In the genomic region with DNA sequence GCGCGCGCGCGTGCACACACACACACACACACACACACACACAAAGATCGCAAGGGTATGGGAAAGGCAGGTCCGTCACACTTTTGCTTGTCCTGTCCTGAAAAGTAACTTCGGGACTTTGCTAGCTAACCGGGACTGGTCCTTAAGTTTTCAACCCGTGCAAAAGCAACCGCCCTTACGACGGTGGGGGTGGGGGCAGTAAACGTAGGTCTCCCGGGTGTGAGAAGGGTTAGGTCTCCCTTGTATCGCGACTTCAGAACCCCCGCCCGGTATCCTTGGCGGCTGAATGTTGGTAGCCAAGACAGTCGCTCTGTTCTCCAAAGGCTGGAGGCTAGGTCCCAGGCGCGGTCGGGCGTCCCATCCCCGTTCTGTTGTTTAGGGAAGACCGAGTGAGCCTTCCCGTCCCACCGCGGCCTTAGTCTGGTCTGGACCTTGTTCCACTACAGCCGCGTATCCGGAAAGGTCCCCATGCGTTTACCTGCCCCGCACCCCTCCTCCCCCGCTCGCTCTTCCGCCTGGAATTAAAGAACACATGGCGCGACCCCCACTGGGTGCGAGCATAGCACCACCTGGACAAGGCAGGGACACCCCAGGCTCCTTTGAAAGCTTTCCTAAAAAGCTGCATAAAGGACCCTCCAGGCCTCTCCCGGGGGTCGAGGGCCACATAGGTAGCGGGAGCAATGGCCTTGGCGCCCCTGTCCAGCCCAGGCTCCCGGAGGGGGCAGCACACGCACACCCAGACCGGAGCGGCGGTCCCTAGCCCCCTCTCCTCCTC, we compare ENCODE assay signal across 8 mouse cellular contexts. TPM values are rescaled to one million over a fixed set of nuclear protein-coding genes. Genes with fewer than 3 reads are reported as not detected.
DNase-seq lines count a peak whose midpoint lies in the region; ATAC-seq and TF ChIP-seq lines count a peak whose summit lies in the region.

No protein-coding gene starts in this region.

- TF ChIP-seq CTCF in ES-Bruce4 (IDR thresholded peaks at IDR 0.05; ENCODE audit: low read depth, low read length) = no peak
- TF ChIP-seq CTCF in intestine, postnatal 0 days (IDR thresholded peaks at IDR 0.05; ENCODE audit: low read depth) = no peak

- no peaks in the 10 kb centered on the region for H3K4me1 ChIP-seq in ES-Bruce4 (ENCODE audit: control insufficient read depth, insufficient read depth, low read length)
- H3K4me1 ChIP-seq in forebrain, embryonic 10.5 days = peaks cover 36% of the 10 kb centered on the region
- H3K4me1 ChIP-seq in intestine, postnatal 0 days (replicated peaks; ENCODE audit: control insufficient read depth, insufficient read depth, low read length) = no peaks in the 10 kb centered on the region
- H3K4me1 ChIP-seq in midbrain, embryonic 13.5 days (replicated peaks) = peaks cover 36% of the 10 kb centered on the region

- H3K27me3 ChIP-seq in ES-Bruce4 (ENCODE audit: control insufficient read depth, insufficient read depth, low read length, poor library complexity, severe bottlenecking) = peaks cover 15% of the 10 kb centered on the region
- H3K27me3 ChIP-seq in forebrain, embryonic 10.5 days (ENCODE audit: poor library complexity, severe bottlenecking) = peaks cover 59% of the 10 kb centered on the region
- peaks cover 28% of the 10 kb centered on the region for H3K27me3 ChIP-seq in intestine, postnatal 0 days (replicated peaks; ENCODE audit: control insufficient read depth, insufficient read depth, low read length)
- H3K27me3 ChIP-seq in midbrain, embryonic 13.5 days = peaks cover 46% of the 10 kb centered on the region

- no peak for ATAC-seq in intestine, postnatal 0 days
- peak; percentile 18; the same call in 1 of the 2 replicates for ATAC-seq in midbrain, embryonic 13.5 days

- no peak for TF ChIP-seq POLR2A in ES-Bruce4 (IDR thresholded peaks at IDR 0.05; ENCODE audit: insufficient read depth, low read length)

- H3K36me3 ChIP-seq in ES-Bruce4 (ENCODE audit: control insufficient read depth, insufficient read depth, low read length, poor library complexity, severe bottlenecking) = no peaks in the 10 kb centered on the region
- peaks cover 13% of the 10 kb centered on the region for H3K36me3 ChIP-seq in forebrain, embryonic 10.5 days (replicated peaks)
- no peaks in the 10 kb centered on the region for H3K36me3 ChIP-seq in intestine, postnatal 0 days (ENCODE audit: control insufficient read depth, insufficient read depth)
- no peaks in the 10 kb centered on the region for H3K36me3 ChIP-seq in midbrain, embryonic 13.5 days

- peak overlapping the region; percentile 98 for H3K4me2 ChIP-seq in intestine, postnatal 0 days (replicated peaks; ENCODE audit: low read depth)
- H3K4me2 ChIP-seq in midbrain, embryonic 13.5 days (replicated peaks) = peak overlapping the region; percentile 76

- peak overlapping the region; percentile 83 for H3K4me3 ChIP-seq in ES-Bruce4 (ENCODE audit: low read depth, low read length)
- peak overlapping the region; percentile 79 for H3K4me3 ChIP-seq in forebrain, embryonic 10.5 days
- H3K4me3 ChIP-seq in intestine, postnatal 0 days (ENCODE audit: low read depth, low read length) = peak overlapping the region; percentile 72
- peak overlapping the region; percentile 56 for H3K4me3 ChIP-seq in midbrain, embryonic 13.5 days (replicated peaks)

- under 1% methylated on average over 50 of the region's 50 CpGs for WGBS in forebrain, embryonic 10.5 days
- WGBS in intestine, postnatal 0 days = under 1% methylated on average over 50 of the region's 50 CpGs
- WGBS in midbrain, embryonic 13.5 days = under 1% methylated on average over 50 of the region's 50 CpGs

- no peaks in the 10 kb centered on the region for H3K9me3 ChIP-seq in ES-Bruce4 (replicated peaks; ENCODE audit: control insufficient read depth, insufficient read depth, low read length, poor library complexity, severe bottlenecking)
- H3K9me3 ChIP-seq in forebrain, embryonic 10.5 days = no peaks in the 10 kb centered on the region; the same call in 1 of the 2 replicates
- H3K9me3 ChIP-seq in intestine, postnatal 0 days (ENCODE audit: control insufficient read depth) = no peaks in the 10 kb centered on the region
- no peaks in the 10 kb centered on the region for H3K9me3 ChIP-seq in midbrain, embryonic 13.5 days

- no peak overlapping the region for H3K27ac ChIP-seq in ES-Bruce4 (ENCODE audit: insufficient read depth, low read length)
- H3K27ac ChIP-seq in forebrain, embryonic 10.5 days = peak overlapping the region; percentile 94
- H3K27ac ChIP-seq in intestine, postnatal 0 days (ENCODE audit: low read depth, low read length) = no peak overlapping the region
- H3K27ac ChIP-seq in midbrain, embryonic 13.5 days = no peak overlapping the region

- peak overlapping the region; percentile 86 for H3K9ac ChIP-seq in ES-Bruce4 (ENCODE audit: low read depth, poor library complexity, severe bottlenecking)
- no peak overlapping the region; the same call in 1 of the 2 replicates for H3K9ac ChIP-seq in intestine, postnatal 0 days (ENCODE audit: low read depth, low read length)
- H3K9ac ChIP-seq in midbrain, embryonic 13.5 days (replicated peaks) = 0 out of 2 replicates have a peak overlapping the region, but pooled peaks have one; percentile 71

- peak; percentile 91 for DNase-seq in heart, adult 11 months
- DNase-seq in heart, adult 9 months (ENCODE audit: low spot score in 2 of 2) = no peak
- DNase-seq in forebrain, embryonic 10.5 days (ENCODE audit: extremely low spot score, low spot score) = peak; percentile 58
- no peak for DNase-seq in layer of hippocampus, adult 9-11 months
- no peak for DNase-seq in cerebellum, adult 9-10 months

- no peak for TF ChIP-seq EP300 in ES-Bruce4 (IDR thresholded peaks at IDR 0.05; ENCODE audit: insufficient read depth, low read depth, low read length)

RNA-seq across cellular contexts. Expression of a gene that starts 0.8 kb away (rescaled TPM):
- polyA plus RNA-seq in ES-Bruce4 (2011; ENCODE audit: insufficient read depth, insufficient read length, low read depth, missing spikeins) = 6.7 and 9.4 TPM in 2 replicates
- polyA plus RNA-seq in forebrain, embryonic 10.5 days (2016; fragmentation: Nextera tagmentation; extraction: Ambion mirVana) = 19.7 and 21.0 TPM in 2 replicates
- polyA plus RNA-seq in intestine, postnatal 0 days (2015; fragmentation: Nextera tagmentation; extraction: Ambion mirVana) = 17.1 and 25.2 TPM in 2 replicates
- polyA plus RNA-seq in midbrain, embryonic 13.5 days (2015; fragmentation: Nextera tagmentation; extraction: Ambion mirVana) = 8.6 and 9.6 TPM in 2 replicates

RNA-seq across cellular contexts. Expression of a gene that starts 8.5 kb away (rescaled TPM):
- 10.7 and 12.3 TPM in 2 replicates for polyA plus RNA-seq in ES-Bruce4 (2011; ENCODE audit: insufficient read depth, insufficient read length, low read depth, missing spikeins)
- 9.4 and 9.9 TPM in 2 replicates for polyA plus RNA-seq in forebrain, embryonic 10.5 days (2016; fragmentation: Nextera tagmentation; extraction: Ambion mirVana)
- polyA plus RNA-seq in intestine, postnatal 0 days (2015; fragmentation: Nextera tagmentation; extraction: Ambion mirVana) = 1.0 and 1.4 TPM in 2 replicates
- polyA plus RNA-seq in midbrain, embryonic 13.5 days (2015; fragmentation: Nextera tagmentation; extraction: Ambion mirVana) = 2.3 and 2.7 TPM in 2 replicates

RNA-seq across cellular contexts. Expression of a gene that starts 8.5 kb away (rescaled TPM):
- polyA plus RNA-seq in ES-Bruce4 (2011; ENCODE audit: insufficient read depth, insufficient read length, low read depth, missing spikeins) = not detected in 2 replicates
- 0.26 and 0.74 TPM in 2 replicates for polyA plus RNA-seq in forebrain, embryonic 10.5 days (2016; fragmentation: Nextera tagmentation; extraction: Ambion mirVana)
- polyA plus RNA-seq in intestine, postnatal 0 days (2015; fragmentation: Nextera tagmentation; extraction: Ambion mirVana) = 0.46 and 0.50 TPM in 2 replicates
- polyA plus RNA-seq in midbrain, embryonic 13.5 days (2015; fragmentation: Nextera tagmentation; extraction: Ambion mirVana) = 1.4 and 1.5 TPM in 2 replicates

Comparison
In these comparisons a context has a peak if more than half of its experiments do, and no peak if none do; other contexts are left out.
1. DNase-seq: peak in heart, adult 11 months (single experiment) and forebrain, embryonic 10.5 days (single experiment); none in heart, adult 9 months (0 of 2), layer of hippocampus, adult 9-11 months (single experiment) and cerebellum, adult 9-10 months (single experiment).
2. Peak in every context shown above with its lines, with median percentiles within 50 percentile points of each other: H3K4me3 ChIP-seq.